Mouse (Mus musculus) liver, postnatal 0 days (tissue): ENCODE measurements at regions not wholly inside any gene's neighbourhood (a gene's known extent, or its start where the extent isn't known, plus 50 kb on each side); places are given as distances from the start of the nearest gene placed in this dataset.

ENCODE experiments used
- CTCF ChIP-seq: sonication (generic); IDR thresholded peaks from 2 replicates; pipeline ENCODE4 v1.5.1; 2016; ENCODE audit warnings: antibody characterized with exemption, low read depth
- EP300 ChIP-seq: IDR thresholded peaks from 2 replicates; pipeline ENCODE4 v1.6.1; 2016; ENCODE audit warnings: antibody characterized with exemption, low read depth, mild to moderate bottlenecking

GRCm38 (mm10) chr3:148644924-148645323 is 345.4 kb downstream of the Adgrl2 start:
- TF ChIP-seq CTCF (no peak), EP300 (no peak)
